Mouse (Mus musculus): ENCODE data around the gene Gm21704.
"Not testable (repeated sequence)": the region's sequence is repeated elsewhere in the genome, so short reads cannot be mapped to it uniquely, and the experiment has no call there.

Gene Gm21704

GRCm38 (mm10) chrY:3410067-3410466 is at the start of gene Gm21704, which contains the start of gene Gm21708:
Gene Gm21704, minus strand, starts transcription at chrY:3410167.
Gene Gm21708, minus strand, starts transcription at chrY:3410167.
- DNase-seq (ENCODE audit: inconsistent age in 2 of 2, low spot score in 1 of 2), result not testable (repeated sequence)

DNA sequence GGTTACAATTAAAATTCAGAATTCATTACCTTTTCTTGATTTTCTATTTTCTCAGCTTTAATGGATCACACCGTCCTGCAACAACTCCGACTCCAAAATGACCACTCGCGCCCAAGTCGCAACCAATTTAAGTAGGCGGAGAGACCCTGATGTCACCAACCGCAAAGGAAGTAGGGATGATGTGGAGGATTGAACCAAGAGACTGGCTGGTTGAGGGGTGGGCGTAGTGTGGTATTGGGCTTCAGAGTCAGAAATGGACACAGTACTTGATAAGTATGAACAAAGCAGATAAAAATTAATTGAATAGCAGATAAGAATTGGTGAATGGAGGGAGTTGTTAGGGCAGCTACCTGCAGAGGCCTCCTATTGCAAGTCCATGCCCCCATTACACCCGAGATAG is 64.7 kb downstream of the Gm21704 start, which contains the start of gene Gm21693:
Gene Gm21693, minus strand, starts transcription at position 101 of the 400 bp plus-strand sequence.
- not testable (repeated sequence) for DNase-seq (ENCODE audit: inconsistent age in 2 of 2, low spot score in 1 of 2)

- peak; percentile 24 to 63 for DNase-seq (ENCODE audit: inconsistent age in 2 of 2, low spot score in 1 of 2)
Observed at GRCm38 (mm10) chrY:3340661-3341060, 69.3 kb downstream of the Gm21704 start.

All from adrenal gland, adult (tissue).